Comparison of ENCODE assay signal across 11 mouse cellular contexts in genomic region chr3:27937144-27938110, GRCm38 (mm10). TPM values are rescaled to one million over a fixed set of nuclear protein-coding genes. Genes with fewer than 3 reads are reported as not detected.
DNase-seq lines count a peak whose midpoint lies in the region; ATAC-seq lines count a peak whose summit lies in the region.
"Had no signal": no experiment of that assay in that cellular context is flagged by ENCODE, and none has a peak within 500 bp of the region (broad histone marks: within the 10 kb centered on the region; RNA-seq: fewer than 3 reads in every experiment).

No protein-coding gene starts in this region.

- H3K4me3 ChIP-seq in neural tube, embryonic 12.5 days: no peak overlapping the region
- H3K4me3 ChIP-seq in neural tube, embryonic 15.5 days (replicated peaks): no peak overlapping the region
- H3K4me3 ChIP-seq in limb, embryonic 13.5 days: no peak overlapping the region

- intact Hi-C loops in heart, postnatal 25 days (cut with DNase I): loop anchor here (2.0 to 5.0 kb wide), 3 partner anchors 35 to 227 kb away; partner anchors contain the start of gene Fndc3b
- intact Hi-C loops in left cerebral cortex, postnatal 10 days (cut with DNase I): no loop called here

- no peaks in the 10 kb centered on the region for H3K36me3 ChIP-seq in neural tube, embryonic 12.5 days
- no peaks in the 10 kb centered on the region for H3K36me3 ChIP-seq in neural tube, embryonic 15.5 days
- H3K36me3 ChIP-seq in limb, embryonic 13.5 days: no peaks in the 10 kb centered on the region

- H3K4me2 ChIP-seq in neural tube, embryonic 12.5 days (replicated peaks): peak overlapping the region; percentile 99
- H3K4me2 ChIP-seq in neural tube, embryonic 15.5 days: no peak overlapping the region
- H3K4me2 ChIP-seq in limb, embryonic 13.5 days (replicated peaks): peak overlapping the region; percentile 97

- ATAC-seq in neural tube, embryonic 12.5 days (ENCODE audit: low FRiP score, low read depth): no peak
- no peak for ATAC-seq in neural tube, embryonic 15.5 days (ENCODE audit: low FRiP score)
- no peak for ATAC-seq in limb, embryonic 13.5 days (ENCODE audit: low FRiP score, low read depth)

- no peaks in the 10 kb centered on the region for H3K27me3 ChIP-seq in neural tube, embryonic 12.5 days (replicated peaks)
- H3K27me3 ChIP-seq in neural tube, embryonic 15.5 days (replicated peaks): peaks cover 5% of the 10 kb centered on the region; the same call in 1 of the 2 replicates
- no peaks in the 10 kb centered on the region for H3K27me3 ChIP-seq in limb, embryonic 13.5 days

- peak; percentile 93 for DNase-seq in heart, adult 11 months
- no peak for DNase-seq in heart, postnatal 25 days (ENCODE audit: low spot score)
- peak; percentile 39 for DNase-seq in skeletal muscle tissue, adult 2 months (ENCODE audit: low read depth, low spot score)
- no peak for DNase-seq in layer of hippocampus, postnatal 10 days (ENCODE audit: low spot score in 2 of 2)
- DNase-seq in left cerebral cortex, postnatal 10 days (ENCODE audit: extremely low spot score in 1 of 2, low spot score in 2 of 2): no peak
- DNase-seq: cerebellum, adult 9-10 months had no signal

- H3K9me3 ChIP-seq in neural tube, embryonic 12.5 days: no peaks in the 10 kb centered on the region
- H3K9me3 ChIP-seq in neural tube, embryonic 15.5 days (replicated peaks): no peaks in the 10 kb centered on the region
- no peaks in the 10 kb centered on the region for H3K9me3 ChIP-seq in limb, embryonic 13.5 days

- WGBS in neural tube, embryonic 12.5 days: 85% methylated on average over 13 of the region's 13 CpGs
- 85% methylated on average over 13 of the region's 13 CpGs for WGBS in neural tube, embryonic 15.5 days
- 69% methylated on average over 13 of the region's 13 CpGs for WGBS in limb, embryonic 13.5 days

- no peak overlapping the region for H3K27ac ChIP-seq in neural tube, embryonic 12.5 days
- no peak overlapping the region for H3K27ac ChIP-seq in neural tube, embryonic 15.5 days (replicated peaks)
- H3K27ac ChIP-seq in limb, embryonic 13.5 days: no peak overlapping the region

- H3K4me1 ChIP-seq in neural tube, embryonic 12.5 days: peaks cover 14% of the 10 kb centered on the region; the same call in 1 of the 2 replicates
- peaks cover 18% of the 10 kb centered on the region for H3K4me1 ChIP-seq in neural tube, embryonic 15.5 days
- H3K4me1 ChIP-seq in limb, embryonic 13.5 days: peaks cover 26% of the 10 kb centered on the region

- no peak overlapping the region for H3K9ac ChIP-seq in neural tube, embryonic 12.5 days
- H3K9ac ChIP-seq in neural tube, embryonic 15.5 days (replicated peaks): no peak overlapping the region
- H3K9ac ChIP-seq in limb, embryonic 13.5 days: no peak overlapping the region

RNA-seq across cellular contexts. Expression of gene Pld1, which starts 1.1 kb away (rescaled TPM):
- 10 to 100 TPM; 12.5 to 13.5 TPM for total RNA-seq in heart, postnatal 25 days (2021)
- polyA plus RNA-seq in neural tube, embryonic 12.5 days (2016; fragmentation: Nextera tagmentation; extraction: Ambion mirVana): 4.2 TPM in 2 replicates
- polyA plus RNA-seq in neural tube, embryonic 15.5 days (2015; fragmentation: Nextera tagmentation; extraction: Ambion mirVana): 4.0 and 6.1 TPM in 2 replicates
- polyA plus RNA-seq in limb, embryonic 13.5 days (2015; fragmentation: Nextera tagmentation; extraction: Ambion mirVana): 4.5 and 5.4 TPM in 2 replicates
- total RNA-seq in layer of hippocampus, postnatal 10 days (2021): 10 to 100 TPM in 1 of 2 experiments, 1 to 10 TPM in 1; 8.7 to 11.6 TPM
- 10 to 100 TPM in 1 of 2 experiments, 1 to 10 TPM in 1; 7.1 to 10.8 TPM for total RNA-seq in left cerebral cortex, postnatal 10 days (2021)

RNA-seq across cellular contexts. Expression of gene Tmem212, which starts 41.3 kb away (rescaled TPM):
- not detected for total RNA-seq in heart, postnatal 25 days (2021)
- polyA plus RNA-seq in neural tube, embryonic 12.5 days (2016; fragmentation: Nextera tagmentation; extraction: Ambion mirVana): not detected in 2 replicates
- polyA plus RNA-seq in neural tube, embryonic 15.5 days (2015; fragmentation: Nextera tagmentation; extraction: Ambion mirVana): 0.82 and 0.98 TPM in 2 replicates
- not detected in 2 replicates for polyA plus RNA-seq in limb, embryonic 13.5 days (2015; fragmentation: Nextera tagmentation; extraction: Ambion mirVana)
- total RNA-seq in layer of hippocampus, postnatal 10 days (2021): 1 to 10 TPM; 2.8 to 5.9 TPM
- total RNA-seq in left cerebral cortex, postnatal 10 days (2021): under 1 TPM; 0.51 to 0.53 TPM
- polyA plus RNA-seq: neural tube, embryonic 11.5 days; spleen, adult 2 months had no signal

Comparison
In these comparisons a context has a peak if more than half of its experiments do, and no peak if none do; other contexts are left out.
1. DNase-seq: peak in heart, adult 11 months (single experiment) and skeletal muscle tissue, adult 2 months (single experiment); none in heart, postnatal 25 days (single experiment), layer of hippocampus, postnatal 10 days (0 of 2) and left cerebral cortex, postnatal 10 days (0 of 2).